Mouse (Mus musculus) liver, embryonic 16.5 days (tissue): ENCODE measurements around the gene Tacr3. TPM values are rescaled to one million over a fixed set of nuclear protein-coding genes. Genes with fewer than 3 reads are reported as not detected.

ENCODE experiments used
- ATAC-seq: fragments of 200-750 bp; cut with Nextera tagmentation; 2 replicates; pipeline ENCODE4 v1.8.0; 2017; ENCODE audit warnings: low read depth, mild to moderate bottlenecking, moderate number of reproducible peaks, moderate library complexity
- H3K27ac ChIP-seq: fragments of 300-500 bp; sonication (generic); 2 replicates; pipeline ENCODE4 v1.5.1; 2014; ENCODE audit warnings: mild to moderate bottlenecking, low read length
- H3K27me3 ChIP-seq: fragments of 300-500 bp; sonication (generic); 2 replicates; pipeline ENCODE4 v1.6.1; 2014; ENCODE audit warnings: low read depth, low read length, mixed read lengths; ENCODE audit not compliant: control insufficient read depth, insufficient read depth
- H3K36me3 ChIP-seq: fragments of 300-500 bp; sonication (generic); 2 replicates; pipeline ENCODE4 v1.6.1; 2014; ENCODE audit warnings: mild to moderate bottlenecking; ENCODE audit not compliant: control insufficient read depth, insufficient read depth
- H3K4me1 ChIP-seq: fragments of 300-500 bp; sonication (generic); 2 replicates; pipeline ENCODE4 v1.6.1; 2014; ENCODE audit warnings: low read depth, low read length, mixed read lengths; ENCODE audit not compliant: control insufficient read depth
- H3K4me2 ChIP-seq: fragments of 300-500 bp; sonication (generic); 2 replicates; pipeline ENCODE4 v1.6.1; 2014; ENCODE audit warnings: low read depth, low read length, mixed read lengths
- H3K4me3 ChIP-seq: fragments of 300-500 bp; sonication (generic); 2 replicates; pipeline ENCODE4 v1.5.1; 2014; ENCODE audit warnings: low read depth, mild to moderate bottlenecking, low read length
- H3K9ac ChIP-seq: fragments of 300-500 bp; sonication (generic); 2 replicates; pipeline ENCODE4 v1.6.1; 2014; ENCODE audit warnings: low read depth, low read length
- H3K9me3 ChIP-seq: fragments of 300-500 bp; sonication (generic); replicated peaks from 2 replicates; pipeline ENCODE4 v1.6.1; 2016; ENCODE audit warnings: low read length; ENCODE audit not compliant: control insufficient read depth
- WGBS: fragments of 180-500 bp; shearing (Covaris S2); extraction: QIAGEN DNeasy Blood & Tissue Kit; methylation state at CpG from one replicate; pipeline ENCODE4 v1.1.7; 2014; ENCODE audit not compliant: insufficient replicate concordance; 5-methylcytosine and 5-hydroxymethylcytosine counted together
- polyA plus RNA-seq: library from polyadenylated mRNA; unstranded; fragments of >200 nt; fragmentation: Nextera tagmentation; extraction: Ambion mirVana; gene quantifications from 2 replicates; pipeline ENCODE4 v1.2.1, GENCODE M21; 2015

Tacr3 gene
- 0.02 TPM in 1 of 2 replicates, not detected in the other for polyA plus RNA-seq

DNA sequence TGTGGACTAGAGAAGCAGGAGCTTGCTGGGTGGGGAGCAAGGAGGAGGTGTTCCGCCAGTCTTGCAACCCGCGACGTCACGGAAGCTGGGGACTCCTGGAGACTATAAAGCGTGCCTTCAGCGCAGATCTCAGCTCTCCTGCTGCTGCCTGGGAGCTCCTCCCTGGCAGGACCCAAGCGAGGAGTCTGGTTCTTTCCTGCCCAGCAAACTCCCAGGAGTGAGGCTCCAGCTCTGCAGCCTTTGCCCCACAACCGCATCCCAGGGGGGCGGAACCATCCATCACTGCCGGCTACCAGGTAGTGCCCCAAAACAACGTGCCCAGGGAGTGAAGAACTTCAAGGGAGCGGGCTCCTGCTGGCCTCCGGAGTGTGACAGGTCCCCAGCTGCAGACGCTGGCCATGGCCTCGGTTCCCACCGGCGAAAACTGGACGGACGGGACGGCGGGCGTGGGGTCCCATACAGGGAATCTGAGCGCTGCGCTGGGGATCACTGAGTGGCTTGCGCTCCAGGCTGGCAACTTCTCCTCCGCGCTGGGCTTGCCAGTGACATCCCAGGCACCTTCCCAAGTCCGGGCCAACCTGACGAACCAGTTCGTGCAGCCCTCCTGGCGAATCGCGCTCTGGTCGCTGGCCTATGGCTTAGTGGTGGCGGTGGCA lies at the start of gene Tacr3:
TSS of gene Tacr3 (plus strand) at position 133 of the 656 bp plus-strand sequence.
- no peak within 1 kb of the TSS for H3K4me2 ChIP-seq
- peaks cover 5% of the 10 kb centered on the region for H3K27me3 ChIP-seq
- no peaks in the 10 kb centered on the region for H3K36me3 ChIP-seq
- H3K9me3 ChIP-seq, result no peaks in the 10 kb centered on the region
- 6% methylated on average over 36 of the region's 36 CpGs for WGBS
- no peak for ATAC-seq
- H3K4me1 ChIP-seq, result no peaks in the 10 kb centered on the region
- no peak within 1 kb of the TSS for H3K4me3 ChIP-seq
- H3K9ac ChIP-seq, result no peak within 1 kb of the TSS
- H3K27ac ChIP-seq, result no peak within 1 kb of the TSS

DNA sequence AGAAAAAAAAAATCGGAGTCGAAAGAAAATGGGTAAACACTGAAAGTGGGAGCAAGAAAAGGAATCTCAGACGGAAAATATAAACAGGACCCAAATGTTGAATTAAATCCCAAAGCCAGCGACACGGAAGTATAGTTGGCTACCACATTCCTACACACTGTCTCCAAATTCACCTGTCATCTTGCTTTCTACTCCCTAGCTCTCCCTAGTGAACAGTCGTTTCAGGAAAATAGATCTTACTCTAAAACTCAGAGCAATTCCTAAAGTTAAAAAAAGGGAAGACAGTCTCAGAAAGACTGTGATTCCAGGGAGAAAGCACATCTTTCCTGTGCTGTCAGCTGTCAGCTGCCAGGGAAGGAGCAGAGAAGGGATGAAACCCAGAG lies 324 bp upstream of the Tacr3 start:
- no peak overlapping the region for H3K9ac ChIP-seq
- ATAC-seq, result no peak
- no peak overlapping the region for H3K4me2 ChIP-seq

DNA sequence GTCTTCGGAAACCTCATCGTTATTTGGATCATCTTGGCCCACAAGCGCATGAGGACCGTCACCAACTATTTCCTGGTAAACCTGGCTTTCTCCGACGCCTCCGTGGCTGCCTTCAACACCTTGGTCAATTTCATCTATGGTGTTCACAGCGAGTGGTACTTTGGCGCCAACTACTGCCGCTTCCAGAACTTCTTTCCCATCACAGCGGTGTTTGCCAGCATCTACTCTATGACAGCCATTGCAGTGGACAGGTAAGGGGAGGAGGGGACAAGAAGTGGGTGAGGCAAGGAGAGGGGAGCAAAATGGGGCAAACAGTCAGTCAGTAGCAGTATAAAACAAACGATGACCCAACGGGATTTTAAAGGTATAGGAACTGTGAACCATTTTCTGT lies 719 bp downstream of the Tacr3 start:
- Histone ChIP-seq H3K36me3 (no peaks in the 10 kb centered on the region), H3K27me3 (peaks cover 5% of the 10 kb centered on the region), H3K4me2 (no peak overlapping the region), H3K9me3 (no peaks in the 10 kb centered on the region), H3K4me3 (no peak overlapping the region), H3K27ac (no peak overlapping the region), H3K4me1 (no peaks in the 10 kb centered on the region), H3K9ac (no peak overlapping the region)
- WGBS, result 10% methylated on average over 13 of the region's 13 CpGs
- no peak for ATAC-seq

More for the DNA sequence above, 324 bp upstream of the Tacr3 start:
- Histone ChIP-seq H3K4me3 (no peak overlapping the region), H3K4me1 (no peaks in the 10 kb centered on the region), H3K27me3 (peaks cover 5% of the 10 kb centered on the region), H3K36me3 (no peaks in the 10 kb centered on the region), H3K9me3 (no peaks in the 10 kb centered on the region), H3K27ac (no peak overlapping the region)
- 41% methylated on average over 6 of the region's 6 CpGs for WGBS

DNA sequence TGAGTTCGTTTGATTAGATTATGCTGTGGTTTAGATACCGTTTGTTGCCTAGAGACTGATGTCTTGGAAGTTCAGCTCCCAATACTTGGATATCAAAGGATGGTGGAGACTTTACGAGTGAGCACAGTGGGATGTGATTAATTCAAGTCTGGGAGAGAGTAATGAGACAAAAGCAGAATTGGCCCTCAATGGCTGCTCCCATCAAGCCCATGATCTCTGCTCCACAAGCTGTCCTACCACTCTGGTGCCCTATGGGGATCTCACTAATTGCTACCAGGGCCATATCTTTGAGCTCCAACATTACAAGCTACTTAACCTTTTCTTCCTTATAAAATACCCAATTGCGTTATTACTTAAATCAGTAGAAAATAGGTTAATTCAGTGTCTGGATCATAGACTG lies 22.5 kb downstream of the Tacr3 start:
- Histone ChIP-seq H3K4me1 (no peaks in the 10 kb centered on the region), H3K9ac (no peak overlapping the region), H3K4me3 (no peak overlapping the region), H3K27ac (no peak overlapping the region), H3K9me3 (no peaks in the 10 kb centered on the region), H3K27me3 (no peaks in the 10 kb centered on the region), H3K36me3 (no peaks in the 10 kb centered on the region), H3K4me2 (no peak overlapping the region)
- no peak for ATAC-seq
- 54% methylated on average over 4 of the region's 4 CpGs for WGBS

DNA sequence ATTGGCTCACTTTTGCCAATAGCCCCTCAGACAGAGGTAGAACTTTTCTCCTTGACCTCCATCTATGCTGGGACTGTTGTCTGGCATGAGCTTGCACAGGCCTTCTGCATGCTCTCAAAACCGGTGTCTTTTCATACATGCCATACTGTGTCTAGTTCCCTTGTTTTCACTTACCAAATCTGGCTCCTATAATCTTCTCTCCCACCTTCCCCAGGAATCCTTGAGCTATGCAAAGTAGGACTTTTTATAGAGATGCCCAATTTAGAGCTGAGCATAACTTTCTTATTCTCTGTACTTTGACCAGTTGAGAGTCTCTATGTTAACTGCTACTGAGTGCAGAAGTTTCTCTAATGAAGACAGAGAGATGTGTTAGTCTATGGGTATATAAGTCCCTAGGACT lies 48.9 kb downstream of the Tacr3 start:
- Histone ChIP-seq H3K9ac (no peak overlapping the region), H3K36me3 (no peaks in the 10 kb centered on the region), H3K4me2 (no peak overlapping the region), H3K4me1 (no peaks in the 10 kb centered on the region), H3K27me3 (no peaks in the 10 kb centered on the region), H3K4me3 (no peak overlapping the region), H3K9me3 (no peaks in the 10 kb centered on the region), H3K27ac (no peak overlapping the region)
- ATAC-seq, result no peak
- WGBS, result 55% methylated on average over 1 of the region's 1 CpGs

DNA sequence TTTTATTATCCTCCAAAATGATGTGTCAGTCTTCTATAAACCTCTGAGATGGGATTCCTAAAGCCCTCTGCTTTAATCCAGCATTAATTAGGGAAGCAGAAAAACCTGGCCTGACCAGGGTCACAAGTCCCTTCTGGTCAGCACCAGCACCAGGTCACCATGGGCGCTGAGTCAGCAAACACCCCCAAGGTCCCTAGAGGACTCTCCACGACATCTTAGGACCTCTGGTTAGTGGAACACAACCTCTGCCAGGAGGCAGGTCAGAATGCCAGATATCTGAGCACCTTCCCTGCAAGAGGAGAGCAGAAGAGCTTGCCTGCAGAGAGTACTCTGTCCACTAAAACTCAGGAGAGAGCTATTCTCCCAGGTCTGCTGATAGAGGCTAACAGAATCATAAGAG lies 67.0 kb downstream of the Tacr3 start:
- no peak overlapping the region for H3K4me3 ChIP-seq
- H3K27ac ChIP-seq, result no peak overlapping the region
- ATAC-seq, result no peak
- 53% methylated on average over 2 of the region's 2 CpGs for WGBS
- no peaks in the 10 kb centered on the region for H3K9me3 ChIP-seq
- no peak overlapping the region for H3K9ac ChIP-seq
- no peaks in the 10 kb centered on the region for H3K27me3 ChIP-seq
- no peaks in the 10 kb centered on the region for H3K4me1 ChIP-seq
- no peaks in the 10 kb centered on the region for H3K36me3 ChIP-seq
- H3K4me2 ChIP-seq, result no peak overlapping the region

DNA sequence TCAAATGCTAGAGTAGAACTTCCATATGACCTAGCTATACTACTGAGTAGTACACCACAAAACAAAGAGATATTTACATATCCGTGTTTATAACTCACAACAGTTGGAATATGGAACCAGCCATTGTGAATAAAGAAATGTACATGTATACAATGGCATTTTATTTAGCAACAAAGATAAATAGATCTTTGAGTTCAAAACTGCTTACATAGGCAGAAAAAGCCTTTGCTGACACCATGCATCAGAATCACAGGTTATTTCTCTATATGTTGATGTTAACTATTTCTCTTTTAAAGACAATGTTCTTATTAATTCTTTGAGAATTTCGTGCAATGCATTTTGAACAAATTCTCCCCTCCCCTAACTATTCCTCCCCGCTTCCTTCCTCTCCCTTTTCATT lies 80.1 kb downstream of the Tacr3 start:
- H3K27ac ChIP-seq, result no peak overlapping the region
- no peak overlapping the region for H3K4me2 ChIP-seq
- no peaks in the 10 kb centered on the region for H3K27me3 ChIP-seq
- H3K4me3 ChIP-seq, result no peak overlapping the region
- no peak overlapping the region for H3K9ac ChIP-seq
- H3K4me1 ChIP-seq, result no peaks in the 10 kb centered on the region
- ATAC-seq, result no peak
- no peaks in the 10 kb centered on the region for H3K9me3 ChIP-seq
- WGBS, result 55% methylated on average over 3 of the region's 3 CpGs
- H3K36me3 ChIP-seq, result no peaks in the 10 kb centered on the region

DNA sequence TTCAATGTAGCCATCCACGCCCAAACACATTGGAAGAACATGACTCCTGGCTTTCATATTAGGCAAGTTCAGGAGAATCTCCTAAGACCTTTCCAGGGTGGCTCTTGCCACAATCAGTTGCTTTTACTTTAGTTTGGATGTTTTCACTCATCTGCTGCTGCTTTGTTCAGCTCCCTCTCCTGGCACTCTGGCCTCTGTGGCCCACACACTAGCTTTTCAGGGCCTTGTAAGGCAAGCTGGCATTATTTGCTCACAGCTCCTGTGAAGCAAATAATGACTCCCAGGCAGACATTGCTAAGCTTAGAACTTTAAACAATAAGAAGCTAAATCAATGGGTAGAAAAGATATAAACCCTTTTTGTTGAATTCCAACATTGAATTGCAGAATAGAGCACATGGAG lies 105.9 kb downstream of the Tacr3 start:
- no peaks in the 10 kb centered on the region for H3K36me3 ChIP-seq
- H3K9ac ChIP-seq, result no peak overlapping the region
- H3K9me3 ChIP-seq, result no peaks in the 10 kb centered on the region
- ATAC-seq, result no peak
- no peak overlapping the region for H3K4me2 ChIP-seq
- no peaks in the 10 kb centered on the region for H3K4me1 ChIP-seq
- no peak overlapping the region for H3K4me3 ChIP-seq
- no peak overlapping the region for H3K27ac ChIP-seq
- WGBS, result 54% methylated on average over 1 of the region's 1 CpGs
- H3K27me3 ChIP-seq, result no peaks in the 10 kb centered on the region

DNA sequence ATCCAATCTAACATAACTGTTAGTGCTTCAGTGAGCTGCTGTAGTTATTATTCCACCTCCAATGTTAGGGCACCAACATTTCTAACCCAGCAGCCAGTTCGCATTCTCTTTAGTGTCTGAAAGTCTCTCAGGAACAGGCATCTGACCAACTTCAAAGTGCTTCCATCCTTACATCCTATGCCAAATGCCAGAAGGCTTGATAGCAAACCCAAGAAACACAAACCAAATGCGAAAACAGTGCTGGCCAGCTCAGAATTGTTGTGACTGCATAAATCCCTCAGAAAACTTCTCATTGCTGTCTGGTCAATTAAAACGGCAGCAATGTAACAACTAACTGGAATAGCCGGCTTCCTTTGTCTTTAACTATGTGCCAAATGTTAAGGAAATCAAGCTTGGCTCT lies 106.7 kb downstream of the Tacr3 start:
- no peak for ATAC-seq
- no peak overlapping the region for H3K27ac ChIP-seq

More for the DNA sequence above, 106.7 kb downstream of the Tacr3 start:
- Histone ChIP-seq H3K9ac (no peak overlapping the region), H3K4me2 (no peak overlapping the region), H3K36me3 (no peaks in the 10 kb centered on the region), H3K4me3 (no peak overlapping the region), H3K27me3 (no peaks in the 10 kb centered on the region), H3K9me3 (no peaks in the 10 kb centered on the region), H3K4me1 (no peaks in the 10 kb centered on the region)
- WGBS, result 67% methylated on average over 4 of the region's 4 CpGs
